Comparison of ENCODE assay signal across 9 mouse cellular contexts in genomic region chr13:55210193-55210970, GRCm38 (mm10). TPM values are rescaled to one million over a fixed set of nuclear protein-coding genes. Genes with fewer than 3 reads are reported as not detected.
DNase-seq lines count a peak whose midpoint lies in the region; ATAC-seq and TF ChIP-seq lines count a peak whose summit lies in the region.
"Had no signal": no experiment of that assay in that cellular context is flagged by ENCODE, and none has a peak within 500 bp of the region (broad histone marks: within the 10 kb centered on the region; RNA-seq: fewer than 3 reads in every experiment).

No protein-coding gene starts in this region.

- no peak; the same call in 1 of the 2 replicates for TF ChIP-seq CTCF in intestine, postnatal 0 days (IDR thresholded peaks at IDR 0.05; ENCODE audit: low read depth)

- no peaks in the 10 kb centered on the region for H3K9me3 ChIP-seq in embryonic facial prominence, embryonic 12.5 days
- H3K9me3 ChIP-seq in intestine, postnatal 0 days (ENCODE audit: control insufficient read depth), result no peaks in the 10 kb centered on the region
- H3K9me3 ChIP-seq in midbrain, embryonic 15.5 days, result no peaks in the 10 kb centered on the region
- H3K9me3 ChIP-seq in stomach, embryonic 16.5 days (replicated peaks; ENCODE audit: control insufficient read depth, low read length), result no peaks in the 10 kb centered on the region

- H3K27me3 ChIP-seq in embryonic facial prominence, embryonic 12.5 days, result no peaks in the 10 kb centered on the region
- H3K27me3 ChIP-seq in intestine, postnatal 0 days (replicated peaks; ENCODE audit: control insufficient read depth, insufficient read depth, low read length), result no peaks in the 10 kb centered on the region
- H3K27me3 ChIP-seq in midbrain, embryonic 15.5 days (replicated peaks), result no peaks in the 10 kb centered on the region
- H3K27me3 ChIP-seq in stomach, embryonic 16.5 days (ENCODE audit: control insufficient read depth, insufficient read depth, low read length), result no peaks in the 10 kb centered on the region

- H3K4me3 ChIP-seq in embryonic facial prominence, embryonic 12.5 days, result peak overlapping the region; percentile 81
- H3K4me3 ChIP-seq in intestine, postnatal 0 days (ENCODE audit: low read depth, low read length), result peak overlapping the region; percentile 73
- peak overlapping the region; percentile 69 for H3K4me3 ChIP-seq in midbrain, embryonic 15.5 days
- H3K4me3 ChIP-seq in stomach, embryonic 16.5 days (replicated peaks; ENCODE audit: low read length), result peak overlapping the region; percentile 84

- WGBS in embryonic facial prominence, embryonic 12.5 days, result under 1% methylated on average over 75 of the region's 77 CpGs
- WGBS in intestine, postnatal 0 days, result 3% methylated on average over 45 of the region's 77 CpGs
- under 1% methylated on average over 66 of the region's 77 CpGs for WGBS in midbrain, embryonic 15.5 days
- WGBS in stomach, embryonic 16.5 days, result 2% methylated on average over 68 of the region's 77 CpGs

- H3K36me3 ChIP-seq in embryonic facial prominence, embryonic 12.5 days, result peaks cover 13% of the 10 kb centered on the region
- H3K36me3 ChIP-seq in intestine, postnatal 0 days (ENCODE audit: control insufficient read depth, insufficient read depth), result no peaks in the 10 kb centered on the region; the same call in 1 of the 2 replicates
- H3K36me3 ChIP-seq in midbrain, embryonic 15.5 days (replicated peaks), result no peaks in the 10 kb centered on the region
- peaks cover 8% of the 10 kb centered on the region; the same call in 1 of the 2 replicates for H3K36me3 ChIP-seq in stomach, embryonic 16.5 days (ENCODE audit: control insufficient read depth, insufficient read depth, low read length)

- H3K4me1 ChIP-seq in embryonic facial prominence, embryonic 12.5 days, result peaks cover 26% of the 10 kb centered on the region
- H3K4me1 ChIP-seq in intestine, postnatal 0 days (replicated peaks; ENCODE audit: control insufficient read depth, insufficient read depth, low read length), result 0 out of 2 replicates have a peak, but pooled peaks cover 8% of the 10 kb centered on the region
- peaks cover 41% of the 10 kb centered on the region for H3K4me1 ChIP-seq in midbrain, embryonic 15.5 days
- peaks cover 38% of the 10 kb centered on the region for H3K4me1 ChIP-seq in stomach, embryonic 16.5 days (ENCODE audit: control insufficient read depth, insufficient read depth, low read length)

- peak overlapping the region; percentile 97 for H3K9ac ChIP-seq in embryonic facial prominence, embryonic 12.5 days
- peak overlapping the region; percentile 88 for H3K9ac ChIP-seq in intestine, postnatal 0 days (ENCODE audit: low read depth, low read length)
- H3K9ac ChIP-seq in midbrain, embryonic 15.5 days, result peak overlapping the region; percentile 46
- H3K9ac ChIP-seq in stomach, embryonic 16.5 days (ENCODE audit: low read length), result peak overlapping the region; percentile 94

- H3K4me2 ChIP-seq in embryonic facial prominence, embryonic 12.5 days (replicated peaks), result peak overlapping the region; percentile 92
- H3K4me2 ChIP-seq in intestine, postnatal 0 days (replicated peaks; ENCODE audit: low read depth), result peak overlapping the region; percentile 86
- H3K4me2 ChIP-seq in midbrain, embryonic 15.5 days, result peak overlapping the region; percentile 84
- H3K4me2 ChIP-seq in stomach, embryonic 16.5 days (ENCODE audit: low read depth, low read length), result peak overlapping the region; percentile 96

- peak; percentile 54 for ATAC-seq in embryonic facial prominence, embryonic 12.5 days (ENCODE audit: insufficient number of reproducible peaks, insufficient read depth, low FRiP score, low TSS enrichment)
- ATAC-seq in intestine, postnatal 0 days, result peak; percentile 45
- peak; percentile 65 for ATAC-seq in midbrain, embryonic 15.5 days (replicated peaks)
- ATAC-seq in stomach, embryonic 16.5 days (ENCODE audit: insufficient read depth, low FRiP score), result peak; percentile 31

- H3K27ac ChIP-seq in embryonic facial prominence, embryonic 12.5 days, result peak overlapping the region; percentile 98
- peak overlapping the region; percentile 98 for H3K27ac ChIP-seq in intestine, postnatal 0 days (ENCODE audit: low read depth, low read length)
- H3K27ac ChIP-seq in midbrain, embryonic 15.5 days, result peak overlapping the region; percentile 93
- peak overlapping the region; percentile 99 for H3K27ac ChIP-seq in stomach, embryonic 16.5 days (ENCODE audit: low read length)
- H3K27ac ChIP-seq: macrophage had no signal

- peak; percentile 47 for DNase-seq in right cerebral cortex, adult 18-20 months
- no peak for DNase-seq in right cerebral cortex, postnatal 36 days (ENCODE audit: low spot score in 2 of 2)
- DNase-seq in heart, adult 18-20 months, result peak; percentile 41 to 65
- peak; percentile 66 for DNase-seq in liver

RNA-seq across cellular contexts. Expression of gene Nsd1, which starts 0.8 kb away (rescaled TPM):
- 81.7 and 84.4 TPM in 2 replicates for polyA plus RNA-seq in embryonic facial prominence, embryonic 12.5 days (2016; fragmentation: Nextera tagmentation; extraction: Ambion mirVana)
- total RNA-seq in heart, adult 18-20 months (2021), result 10 to 100 TPM; 51.8 to 51.9 TPM
- 37.4 and 38.0 TPM in 2 replicates for polyA plus RNA-seq in intestine, postnatal 0 days (2015; fragmentation: Nextera tagmentation; extraction: Ambion mirVana)
- 59.1 and 64.3 TPM in 2 replicates for polyA plus RNA-seq in midbrain, embryonic 15.5 days (2015; fragmentation: Nextera tagmentation; extraction: Ambion mirVana)
- 37.9 and 44.6 TPM in 2 replicates for polyA plus RNA-seq in stomach, embryonic 16.5 days (2015; fragmentation: Nextera tagmentation; extraction: Ambion mirVana)

RNA-seq across cellular contexts. Expression of gene Fgfr4, which starts 57.9 kb away (rescaled TPM):
- 4.8 and 5.1 TPM in 2 replicates for polyA plus RNA-seq in embryonic facial prominence, embryonic 12.5 days (2016; fragmentation: Nextera tagmentation; extraction: Ambion mirVana)
- under 1 TPM; 0.28 to 0.30 TPM for total RNA-seq in heart, adult 18-20 months (2021)
- 3.8 and 4.0 TPM in 2 replicates for polyA plus RNA-seq in intestine, postnatal 0 days (2015; fragmentation: Nextera tagmentation; extraction: Ambion mirVana)
- polyA plus RNA-seq in midbrain, embryonic 15.5 days (2015; fragmentation: Nextera tagmentation; extraction: Ambion mirVana), result 0.37 and 0.50 TPM in 2 replicates
- polyA plus RNA-seq in stomach, embryonic 16.5 days (2015; fragmentation: Nextera tagmentation; extraction: Ambion mirVana), result 6.8 and 7.8 TPM in 2 replicates
- polyA plus RNA-seq: macrophage had no signal

Comparison
In these comparisons a context has a peak if more than half of its experiments do, and no peak if none do; other contexts are left out.
1. DNase-seq: peak in right cerebral cortex, adult 18-20 months (single experiment), heart, adult 18-20 months (2 of 2) and liver (single experiment); none in right cerebral cortex, postnatal 36 days (0 of 2).
2. H3K9ac ChIP-seq: peak in every context shown above with its lines; median percentile 97 in embryonic facial prominence, embryonic 12.5 days; 94 in stomach, embryonic 16.5 days; 88 in intestine, postnatal 0 days; 46 in midbrain, embryonic 15.5 days.
3. Peak in every context shown above with its lines, with median percentiles within 50 percentile points of each other: ATAC-seq, H3K27ac ChIP-seq, H3K4me2 ChIP-seq and H3K4me3 ChIP-seq.